Mouse (Mus musculus) CH12.LX (cell line): ENCODE results near the gene Tmem54.

ENCODE experiments used
- BHLHE40 ChIP-seq: IDR thresholded peaks from 2 replicates; pipeline ENCODE4 v1.6.1; 2011; ENCODE audit warnings: mild to moderate bottlenecking, low read depth, low read length, improper control_type of control experiment
- CTCF ChIP-seq, 2 experiments: IDR thresholded peaks in 1 of 2; conservative IDR thresholded peaks in 1 of 2; 2 replicates each; pipeline ENCODE4 v1.5.1; 2011 to 2012; ENCODE audit warnings: low read depth in 2 of 2, low read length in 2 of 2, improper control_type of control experiment in 1 of 2, inconsistent platforms in 1 of 2, mild to moderate bottlenecking in 1 of 2, moderate library complexity in 1 of 2
- E2F4 ChIP-seq: IDR thresholded peaks from 2 replicates; pipeline ENCODE4 v1.6.1; 2011; ENCODE audit warnings: low read depth, low read length, improper control_type of control experiment; ENCODE audit not compliant: insufficient replicate concordance
- EP300 ChIP-seq: IDR thresholded peaks from 2 replicates; pipeline ENCODE4 v1.6.1; 2011; ENCODE audit warnings: low read length, improper control_type of control experiment
- ETS1 ChIP-seq: conservative IDR thresholded peaks from 2 replicates; pipeline ENCODE4 v1.6.1; 2012; ENCODE audit warnings: low read depth, mild to moderate bottlenecking, inconsistent platforms, low read length, improper control_type of control experiment, moderate library complexity
- KAT2A ChIP-seq: IDR thresholded peaks from 2 replicates; pipeline ENCODE4 v1.6.1; 2012; ENCODE audit warnings: low read length, improper control_type of control experiment, inconsistent platforms; ENCODE audit not compliant: insufficient replicate concordance
- MAX ChIP-seq: IDR thresholded peaks from 2 replicates; pipeline ENCODE4 v1.6.1; 2011; ENCODE audit warnings: low read length, improper control_type of control experiment
- MYC ChIP-seq: IDR thresholded peaks from 2 replicates; pipeline ENCODE4 v1.6.1; 2011; ENCODE audit warnings: low read depth, mild to moderate bottlenecking, improper control_type of control experiment, low read length
- POLR2A ChIP-seq: IDR thresholded peaks from 2 replicates; pipeline ENCODE4 v1.6.1; 2011; ENCODE audit warnings: low read depth, mild to moderate bottlenecking, improper control_type of control experiment, low read length
- RAD21 ChIP-seq: IDR thresholded peaks from 2 replicates; pipeline ENCODE4 v1.6.1; 2011; ENCODE audit warnings: low read depth, mild to moderate bottlenecking, low read length, improper control_type of control experiment, moderate library complexity
- SIN3A ChIP-seq: IDR thresholded peaks from 2 replicates; pipeline ENCODE4 v1.6.1; 2012; ENCODE audit warnings: low read length, improper control_type of control experiment, inconsistent platforms
- USF1 ChIP-seq: IDR thresholded peaks from 2 replicates; pipeline ENCODE4 v1.6.1; 2014; ENCODE audit warnings: low read depth, mild to moderate bottlenecking, inconsistent platforms, low read length, improper control_type of control experiment
- ZMIZ1 ChIP-seq: IDR thresholded peaks from 2 replicates; pipeline ENCODE4 v1.6.1; 2012; ENCODE audit warnings: low read depth, mild to moderate bottlenecking, inconsistent platforms, low read length, improper control_type of control experiment

DNA sequence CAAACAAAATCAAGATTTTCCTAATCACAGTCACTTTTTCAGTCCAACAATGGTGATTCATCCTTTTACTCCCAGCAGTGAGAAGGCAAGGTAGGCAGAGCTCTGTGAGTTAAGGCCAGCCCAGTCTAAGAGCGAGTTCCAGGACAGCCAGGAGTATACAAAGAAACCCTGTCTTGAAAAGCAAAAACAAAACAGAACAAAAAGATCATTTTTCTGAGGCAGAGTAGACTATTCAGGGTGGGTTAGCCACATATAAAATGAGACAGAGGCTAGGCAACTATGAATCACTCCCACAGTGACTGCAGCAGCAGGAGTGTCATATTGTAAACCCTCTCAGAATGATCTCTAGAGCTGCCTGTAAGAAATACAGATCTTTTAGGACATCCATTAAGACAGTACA lies 44.0 kb downstream of the Tmem54 start:
- TF ChIP-seq SIN3A (no peak), MYC (no peak), CTCF (conservative IDR thresholded peaks at IDR 0.05 in 1 of 2, IDR thresholded peaks at IDR 0.05 in 1 of 2; ENCODE audit: low read depth in 2 of 2, low read length in 2 of 2) (no peak), RAD21 (no peak), KAT2A (no peak), MAX (no peak), ETS1 (no peak), POLR2A (no peak), BHLHE40 (no peak), EP300 (no peak), USF1 (no peak), E2F4 (no peak), ZMIZ1 (no peak)
